Mouse (Mus musculus): Measurements from ENCODE around the gene Smchd1. TPM values are rescaled to one million over a fixed set of nuclear protein-coding genes. Genes with fewer than 3 reads are reported as not detected.
"Not testable (repeated sequence)": the region's sequence is repeated elsewhere in the genome, so short reads cannot be mapped to it uniquely, and the experiment has no call there.

Smchd1 gene
- polyA plus RNA-seq, 1 experiment from 2014 or later = 90.1 TPM

GRCm38 (mm10) chr17:71320731-71321130 lies 154.4 kb downstream of the Smchd1 start:
- H3K4me3 ChIP-seq; DNase-seq (ENCODE audit: low spot score); H3K27ac ChIP-seq (replicated peaks); H3K27me3 ChIP-seq (replicated peaks; ENCODE audit: low read depth, poor library complexity, severe bottlenecking); H3K4me1 ChIP-seq; H3K9me3 ChIP-seq; H3K36me3 ChIP-seq (replicated peaks): not testable (repeated sequence)
- WGBS = 86% methylated on average over 8 of the region's 8 CpGs

- no peak for DNase-seq (ENCODE audit: low spot score)
- 95% methylated on average over 3 of the region's 3 CpGs for WGBS
Measured at GRCm38 (mm10) chr17:71319361-71319760, 155.8 kb downstream of the Smchd1 start.

GRCm38 (mm10) chr17:71317571-71317970 lies 157.6 kb downstream of the Smchd1 start:
- Histone ChIP-seq H3K36me3 (replicated peaks) (no peaks in the 10 kb centered on the region), H3K27ac (replicated peaks) (no peak overlapping the region), H3K4me3 (no peak overlapping the region), H3K9me3 (no peaks in the 10 kb centered on the region), H3K27me3 (replicated peaks; ENCODE audit: low read depth, poor library complexity, severe bottlenecking) (no peaks in the 10 kb centered on the region), H3K4me1 (no peaks in the 10 kb centered on the region)
- no peak for DNase-seq (ENCODE audit: low spot score)
- 92% methylated on average over 4 of the region's 4 CpGs for WGBS

More at GRCm38 (mm10) chr17:71319361-71319760, 155.8 kb downstream of the Smchd1 start:
- no peak overlapping the region for H3K4me3 ChIP-seq
- no peaks in the 10 kb centered on the region for H3K27me3 ChIP-seq (replicated peaks; ENCODE audit: low read depth, poor library complexity, severe bottlenecking)
- H3K27ac ChIP-seq (replicated peaks) = no peak overlapping the region
- H3K36me3 ChIP-seq (replicated peaks) = no peaks in the 10 kb centered on the region
- no peaks in the 10 kb centered on the region for H3K4me1 ChIP-seq
- H3K9me3 ChIP-seq = no peaks in the 10 kb centered on the region

- Histone ChIP-seq H3K36me3 (replicated peaks) (no peaks in the 10 kb centered on the region), H3K27me3 (replicated peaks; ENCODE audit: low read depth, poor library complexity, severe bottlenecking) (peaks cover 24% of the 10 kb centered on the region), H3K27ac (replicated peaks) (no peak overlapping the region), H3K9me3 (no peaks in the 10 kb centered on the region), H3K4me1 (peaks cover 26% of the 10 kb centered on the region), H3K4me3 (no peak overlapping the region)
- DNase-seq (ENCODE audit: low spot score) = no peak
- WGBS = 81% methylated on average over 4 of the region's 4 CpGs
Measured at GRCm38 (mm10) chr17:71314315-71314714, 160.8 kb downstream of the Smchd1 start.

- WGBS = 7% methylated on average over 20 of the region's 20 CpGs
- H3K4me1 ChIP-seq = peaks cover 35% of the 10 kb centered on the region
- H3K4me3 ChIP-seq = peak within 1 kb of the TSS; percentile 78
- no peaks in the 10 kb centered on the region for H3K36me3 ChIP-seq (replicated peaks)
- H3K9me3 ChIP-seq = no peaks in the 10 kb centered on the region
- H3K27me3 ChIP-seq (replicated peaks; ENCODE audit: low read depth, poor library complexity, severe bottlenecking) = peaks cover 32% of the 10 kb centered on the region
- peak; percentile 59 for DNase-seq (ENCODE audit: low spot score)
- H3K27ac ChIP-seq (replicated peaks) = peak within 1 kb of the TSS; percentile 92
Measured at GRCm38 (mm10) chr17:71311340-71312171, 163.6 kb downstream of the Smchd1 start, which contains the start of gene Emilin2. Gene Emilin2, minus strand, starts transcription at chr17:71311978.

- Histone ChIP-seq H3K27ac (replicated peaks) (peak overlapping the region; percentile 92), H3K4me3 (peak overlapping the region; percentile 78), H3K4me1 (peaks cover 39% of the 10 kb centered on the region), H3K36me3 (replicated peaks) (no peaks in the 10 kb centered on the region), H3K27me3 (replicated peaks; ENCODE audit: low read depth, poor library complexity, severe bottlenecking) (peaks cover 32% of the 10 kb centered on the region), H3K9me3 (no peaks in the 10 kb centered on the region)
- peak; percentile 78 for DNase-seq (ENCODE audit: low spot score)
- WGBS = under 1% methylated on average over 67 of the region's 67 CpGs
Measured at GRCm38 (mm10) chr17:71310486-71311339, 164.4 kb downstream of the Smchd1 start.

GRCm38 (mm10) chr17:71309711-71310485 lies 165.2 kb downstream of the Smchd1 start:
- peaks cover 32% of the 10 kb centered on the region for H3K27me3 ChIP-seq (replicated peaks; ENCODE audit: low read depth, poor library complexity, severe bottlenecking)
- H3K9me3 ChIP-seq = no peaks in the 10 kb centered on the region
- peak; percentile 67 for DNase-seq (ENCODE audit: low spot score)
- peaks cover 8% of the 10 kb centered on the region; the same call in 1 of the 2 replicates for H3K36me3 ChIP-seq (replicated peaks)
- H3K27ac ChIP-seq (replicated peaks) = peak overlapping the region; percentile 92
- peaks cover 39% of the 10 kb centered on the region for H3K4me1 ChIP-seq
- H3K4me3 ChIP-seq = peak overlapping the region; percentile 78
- WGBS = 5% methylated on average over 23 of the region's 23 CpGs

GRCm38 (mm10) chr17:71309141-71309540 lies 166.0 kb downstream of the Smchd1 start:
- peaks cover 41% of the 10 kb centered on the region for H3K4me1 ChIP-seq
- H3K27ac ChIP-seq (replicated peaks) = peak overlapping the region; percentile 92
- H3K36me3 ChIP-seq (replicated peaks) = peaks cover 9% of the 10 kb centered on the region; the same call in 1 of the 2 replicates
- peak overlapping the region; percentile 78 for H3K4me3 ChIP-seq
- WGBS = 21% methylated on average over 14 of the region's 14 CpGs
- no peaks in the 10 kb centered on the region for H3K9me3 ChIP-seq
- peak; percentile 47 for DNase-seq (ENCODE audit: low spot score)
- H3K27me3 ChIP-seq (replicated peaks; ENCODE audit: low read depth, poor library complexity, severe bottlenecking) = peaks cover 32% of the 10 kb centered on the region

GRCm38 (mm10) chr17:71308296-71308695 lies 166.8 kb downstream of the Smchd1 start:
- Histone ChIP-seq H3K36me3 (replicated peaks) (peaks cover 9% of the 10 kb centered on the region; the same call in 1 of the 2 replicates), H3K27ac (replicated peaks) (no peak overlapping the region), H3K27me3 (replicated peaks; ENCODE audit: low read depth, poor library complexity, severe bottlenecking) (peaks cover 32% of the 10 kb centered on the region), H3K4me1 (peaks cover 44% of the 10 kb centered on the region), H3K9me3 (no peaks in the 10 kb centered on the region), H3K4me3 (no peak overlapping the region)
- no peak for DNase-seq (ENCODE audit: low spot score)
- 92% methylated on average over 5 of the region's 5 CpGs for WGBS

GRCm38 (mm10) chr17:71307251-71307790 lies 167.8 kb downstream of the Smchd1 start:
- H3K4me1 ChIP-seq = peaks cover 44% of the 10 kb centered on the region
- 89% methylated on average over 10 of the region's 10 CpGs for WGBS
- H3K4me3 ChIP-seq = no peak overlapping the region
- DNase-seq (ENCODE audit: low spot score) = no peak
- H3K36me3 ChIP-seq (replicated peaks) = peaks cover 14% of the 10 kb centered on the region
- peaks cover 32% of the 10 kb centered on the region for H3K27me3 ChIP-seq (replicated peaks; ENCODE audit: low read depth, poor library complexity, severe bottlenecking)
- no peak overlapping the region for H3K27ac ChIP-seq (replicated peaks)
- no peaks in the 10 kb centered on the region for H3K9me3 ChIP-seq

- 86% methylated on average over 4 of the region's 4 CpGs for WGBS
Measured at GRCm38 (mm10) chr17:71306716-71307115, 168.4 kb downstream of the Smchd1 start.

GRCm38 (mm10) chr17:71306091-71306490 lies 169.1 kb downstream of the Smchd1 start:
- H3K27ac ChIP-seq (replicated peaks) = no peak overlapping the region
- peaks cover 21% of the 10 kb centered on the region for H3K27me3 ChIP-seq (replicated peaks; ENCODE audit: low read depth, poor library complexity, severe bottlenecking)
- WGBS = 75% methylated on average over 6 of the region's 6 CpGs
- DNase-seq (ENCODE audit: low spot score) = no peak
- H3K36me3 ChIP-seq (replicated peaks) = peaks cover 18% of the 10 kb centered on the region
- no peak overlapping the region for H3K4me3 ChIP-seq
- no peaks in the 10 kb centered on the region for H3K9me3 ChIP-seq
- peaks cover 39% of the 10 kb centered on the region for H3K4me1 ChIP-seq

More at GRCm38 (mm10) chr17:71306716-71307115, 168.4 kb downstream of the Smchd1 start:
- Histone ChIP-seq H3K27me3 (replicated peaks; ENCODE audit: low read depth, poor library complexity, severe bottlenecking) (peaks cover 27% of the 10 kb centered on the region), H3K27ac (replicated peaks) (no peak overlapping the region), H3K4me1 (peaks cover 42% of the 10 kb centered on the region), H3K9me3 (no peaks in the 10 kb centered on the region), H3K36me3 (replicated peaks) (peaks cover 18% of the 10 kb centered on the region), H3K4me3 (no peak overlapping the region)
- no peak for DNase-seq (ENCODE audit: low spot score)
